Mouse (Mus musculus): ENCODE data around the gene Ppp1ca. TPM values are rescaled to one million over a fixed set of nuclear protein-coding genes. Genes with fewer than 3 reads are reported as not detected.

Ppp1ca gene
- polyA plus RNA-seq, 1 experiment from 2014 or later = 727 TPM

GRCm38 (mm10) chr19:4152445-4153231 lies 39.2 kb upstream of the Ppp1ca start:
- H3K4me3 ChIP-seq (replicated peaks; ENCODE audit: low read length) = no peak overlapping the region
- H3K36me3 ChIP-seq (ENCODE audit: control insufficient read depth, insufficient read depth, low read length) = peaks cover 9% of the 10 kb centered on the region
- no peak for ATAC-seq (ENCODE audit: insufficient read depth, low FRiP score)
- H3K4me1 ChIP-seq (ENCODE audit: control insufficient read depth, insufficient read depth, low read length) = peaks cover 14% of the 10 kb centered on the region
- 90% methylated on average over 8 of the region's 8 CpGs for WGBS
- no peak overlapping the region for H3K9ac ChIP-seq (ENCODE audit: low read length)
- H3K9me3 ChIP-seq (replicated peaks; ENCODE audit: control insufficient read depth, low read length) = no peaks in the 10 kb centered on the region
- no peaks in the 10 kb centered on the region for H3K27me3 ChIP-seq (ENCODE audit: control insufficient read depth, insufficient read depth, low read length)
- H3K27ac ChIP-seq (ENCODE audit: low read length) = no peak overlapping the region
- no peak overlapping the region for H3K4me2 ChIP-seq (ENCODE audit: low read depth, low read length)

DNA sequence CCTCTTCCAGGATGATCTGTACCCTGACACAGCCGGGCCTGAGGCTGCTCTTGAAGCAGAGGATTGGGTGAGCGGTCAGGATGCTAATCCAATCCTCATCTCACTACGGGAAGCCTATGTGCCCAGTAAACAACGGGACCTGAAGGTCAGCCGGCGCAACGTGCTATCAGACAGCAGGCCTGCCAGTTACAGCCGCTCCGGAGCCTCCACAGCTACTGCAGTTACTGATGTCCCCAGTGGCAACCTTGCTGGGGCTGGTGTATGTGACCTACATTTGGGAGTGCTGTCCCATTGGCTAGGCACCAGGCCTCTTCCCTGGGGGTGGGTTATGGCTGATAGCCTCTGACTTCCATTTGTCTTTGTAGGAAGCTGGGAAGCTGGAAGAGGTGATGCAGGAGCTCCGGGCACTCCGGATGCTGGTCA lies 38.6 kb upstream of the Ppp1ca start, which contains the start of gene Ptprcap:
TSS of gene Ptprcap (plus strand) at position 373 of the 423 bp plus-strand sequence.
- ATAC-seq (ENCODE audit: insufficient read depth, low FRiP score) = no peak
- H3K4me2 ChIP-seq (ENCODE audit: low read depth, low read length) = no peak within 1 kb of the TSS
- no peaks in the 10 kb centered on the region for H3K27me3 ChIP-seq (ENCODE audit: control insufficient read depth, insufficient read depth, low read length)
- H3K27ac ChIP-seq (ENCODE audit: low read length) = no peak within 1 kb of the TSS
- H3K4me3 ChIP-seq (replicated peaks; ENCODE audit: low read length) = no peak within 1 kb of the TSS
- H3K36me3 ChIP-seq (ENCODE audit: control insufficient read depth, insufficient read depth, low read length) = peaks cover 9% of the 10 kb centered on the region
- H3K4me1 ChIP-seq (ENCODE audit: control insufficient read depth, insufficient read depth, low read length) = peaks cover 8% of the 10 kb centered on the region
- no peak within 1 kb of the TSS for H3K9ac ChIP-seq (ENCODE audit: low read length)
- no peaks in the 10 kb centered on the region for H3K9me3 ChIP-seq (replicated peaks; ENCODE audit: control insufficient read depth, low read length)
- 67% methylated on average over 11 of the region's 11 CpGs for WGBS

DNA sequence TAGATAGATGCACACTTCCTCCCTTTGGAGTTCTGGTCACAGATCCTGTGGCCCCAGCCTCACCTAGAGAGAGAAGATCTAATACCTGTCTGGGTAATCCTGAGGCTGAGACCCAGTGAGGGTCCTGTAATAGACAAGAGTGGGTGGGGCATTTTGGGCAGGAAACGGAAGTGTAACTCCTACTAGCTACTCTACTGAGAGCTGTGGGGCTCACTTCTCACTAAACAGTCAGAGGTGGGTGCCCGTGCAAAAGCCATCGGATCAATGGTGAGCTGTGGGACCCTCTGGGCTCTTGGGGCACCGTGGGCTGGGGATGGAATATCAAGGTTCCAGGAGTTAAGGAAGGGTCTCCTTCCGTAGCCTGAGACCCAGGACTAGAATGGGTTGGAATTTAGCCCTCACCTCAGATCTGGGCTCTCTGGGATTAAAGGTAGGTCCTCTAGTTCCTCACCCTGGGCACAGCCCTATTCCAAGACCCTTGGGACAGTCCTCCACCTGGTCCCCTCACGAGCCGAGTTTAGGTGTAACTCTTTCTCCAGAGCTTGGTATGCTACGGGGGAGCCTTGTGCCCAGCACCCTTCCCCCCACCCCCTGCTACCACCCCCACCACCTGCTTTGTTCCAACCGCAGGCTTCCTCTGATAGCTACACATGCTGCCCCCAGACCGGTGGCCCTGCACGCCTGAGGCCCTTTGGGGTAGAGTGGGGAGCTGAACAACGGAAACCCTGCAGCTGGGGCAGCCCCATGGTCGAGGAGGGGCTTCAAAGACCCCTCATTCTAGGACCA lies 37.2 kb upstream of the Ppp1ca start:
- WGBS = 71% methylated on average over 13 of the region's 13 CpGs
- H3K36me3 ChIP-seq (ENCODE audit: control insufficient read depth, insufficient read depth, low read length) = peaks cover 9% of the 10 kb centered on the region
- H3K27ac ChIP-seq (ENCODE audit: low read length) = no peak overlapping the region
- H3K4me3 ChIP-seq (replicated peaks; ENCODE audit: low read length) = no peak overlapping the region
- no peak overlapping the region for H3K9ac ChIP-seq (ENCODE audit: low read length)
- H3K4me2 ChIP-seq (ENCODE audit: low read depth, low read length) = no peak overlapping the region
- H3K27me3 ChIP-seq (ENCODE audit: control insufficient read depth, insufficient read depth, low read length) = no peaks in the 10 kb centered on the region
- H3K4me1 ChIP-seq (ENCODE audit: control insufficient read depth, insufficient read depth, low read length) = peaks cover under 1% of the 10 kb centered on the region
- H3K9me3 ChIP-seq (replicated peaks; ENCODE audit: control insufficient read depth, low read length) = no peaks in the 10 kb centered on the region
- no peak for ATAC-seq (ENCODE audit: insufficient read depth, low FRiP score)

- Histone ChIP-seq H3K9me3 (replicated peaks; ENCODE audit: control insufficient read depth, low read length) (no peaks in the 10 kb centered on the region), H3K9ac (ENCODE audit: low read length) (no peak overlapping the region), H3K4me3 (replicated peaks; ENCODE audit: low read length) (no peak overlapping the region), H3K27ac (ENCODE audit: low read length) (no peak overlapping the region), H3K27me3 (ENCODE audit: control insufficient read depth, insufficient read depth, low read length) (no peaks in the 10 kb centered on the region), H3K4me2 (ENCODE audit: low read depth, low read length) (no peak overlapping the region), H3K4me1 (ENCODE audit: control insufficient read depth, insufficient read depth, low read length) (no peaks in the 10 kb centered on the region), H3K36me3 (ENCODE audit: control insufficient read depth, insufficient read depth, low read length) (peaks cover 13% of the 10 kb centered on the region)
- no peak for ATAC-seq (ENCODE audit: insufficient read depth, low FRiP score)
- 78% methylated on average over 6 of the region's 6 CpGs for WGBS
Observed at GRCm38 (mm10) chr19:4155223-4156072, 36.4 kb upstream of the Ppp1ca start.

DNA sequence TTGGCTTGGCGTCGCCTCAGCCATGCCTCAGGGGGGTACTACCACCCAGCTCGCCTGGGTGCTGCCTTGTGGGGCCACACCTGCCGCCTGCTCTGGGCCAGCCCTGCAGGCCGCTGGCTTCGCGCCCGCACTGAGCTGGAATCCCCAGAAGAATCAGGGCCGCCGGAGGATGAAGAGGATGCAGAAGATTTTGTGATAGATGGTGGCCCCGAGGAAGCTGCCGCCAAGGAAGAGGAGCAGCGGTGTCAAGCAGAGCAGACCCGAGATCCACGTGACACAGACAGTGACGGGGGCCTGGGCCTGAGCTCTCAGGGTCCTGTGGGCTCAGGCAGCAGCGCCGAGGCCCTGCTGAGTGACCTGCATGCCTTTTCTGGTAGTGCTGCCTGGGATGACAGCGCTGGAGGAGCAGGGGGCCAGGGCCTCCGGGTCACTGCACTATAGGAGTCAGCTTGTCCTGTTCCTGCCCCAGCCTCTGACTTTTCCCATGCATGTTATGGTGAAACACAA lies 35.7 kb upstream of the Ppp1ca start:
- no peaks in the 10 kb centered on the region for H3K4me1 ChIP-seq (ENCODE audit: control insufficient read depth, insufficient read depth, low read length)
- no peak overlapping the region for H3K9ac ChIP-seq (ENCODE audit: low read length)
- 77% methylated on average over 20 of the region's 20 CpGs for WGBS
- H3K9me3 ChIP-seq (replicated peaks; ENCODE audit: control insufficient read depth, low read length) = no peaks in the 10 kb centered on the region
- no peak overlapping the region for H3K4me3 ChIP-seq (replicated peaks; ENCODE audit: low read length)
- no peak overlapping the region for H3K27ac ChIP-seq (ENCODE audit: low read length)
- peaks cover 7% of the 10 kb centered on the region; the same call in 1 of the 2 replicates for H3K36me3 ChIP-seq (ENCODE audit: control insufficient read depth, insufficient read depth, low read length)
- H3K27me3 ChIP-seq (ENCODE audit: control insufficient read depth, insufficient read depth, low read length) = no peaks in the 10 kb centered on the region
- no peak for ATAC-seq (ENCODE audit: insufficient read depth, low FRiP score)
- no peak overlapping the region for H3K4me2 ChIP-seq (ENCODE audit: low read depth, low read length)

DNA sequence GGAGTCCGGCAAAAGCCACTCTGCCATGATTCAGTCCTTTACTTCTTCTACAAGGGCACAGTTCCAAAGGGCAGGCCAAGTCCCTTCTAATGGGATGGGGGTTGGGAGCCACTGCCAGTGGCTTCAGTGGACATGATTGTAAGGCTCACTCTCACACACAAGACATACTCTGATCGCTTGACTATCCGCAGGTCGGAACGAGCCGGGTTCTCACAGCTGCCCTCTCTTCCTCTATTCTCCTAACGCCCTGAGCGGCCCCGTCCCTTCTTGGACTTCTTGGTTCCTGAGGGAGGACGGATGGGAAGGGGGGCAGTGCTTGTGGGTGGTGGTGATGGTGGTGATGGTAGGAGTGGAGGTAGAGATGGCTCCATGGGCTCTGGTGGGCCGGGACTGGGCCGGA lies 35.1 kb upstream of the Ppp1ca start:
- Histone ChIP-seq H3K9ac (ENCODE audit: low read length) (no peak overlapping the region), H3K36me3 (ENCODE audit: control insufficient read depth, insufficient read depth, low read length) (0 out of 2 replicates have a peak, but pooled peaks cover 4% of the 10 kb centered on the region), H3K4me2 (ENCODE audit: low read depth, low read length) (no peak overlapping the region), H3K4me3 (replicated peaks; ENCODE audit: low read length) (no peak overlapping the region), H3K4me1 (ENCODE audit: control insufficient read depth, insufficient read depth, low read length) (no peaks in the 10 kb centered on the region), H3K27me3 (ENCODE audit: control insufficient read depth, insufficient read depth, low read length) (no peaks in the 10 kb centered on the region), H3K9me3 (replicated peaks; ENCODE audit: control insufficient read depth, low read length) (no peaks in the 10 kb centered on the region), H3K27ac (ENCODE audit: low read length) (no peak overlapping the region)
- WGBS = 90% methylated on average over 12 of the region's 12 CpGs
- ATAC-seq (ENCODE audit: insufficient read depth, low FRiP score) = no peak

GRCm38 (mm10) chr19:4159049-4159448 lies 32.8 kb upstream of the Ppp1ca start:
- Histone ChIP-seq H3K4me3 (replicated peaks; ENCODE audit: low read length) (no peak overlapping the region), H3K36me3 (ENCODE audit: control insufficient read depth, insufficient read depth, low read length) (0 out of 2 replicates have a peak, but pooled peaks cover 4% of the 10 kb centered on the region), H3K4me1 (ENCODE audit: control insufficient read depth, insufficient read depth, low read length) (peaks cover 9% of the 10 kb centered on the region), H3K9ac (ENCODE audit: low read length) (no peak overlapping the region), H3K27ac (ENCODE audit: low read length) (no peak overlapping the region), H3K4me2 (ENCODE audit: low read depth, low read length) (no peak overlapping the region), H3K27me3 (ENCODE audit: control insufficient read depth, insufficient read depth, low read length) (no peaks in the 10 kb centered on the region), H3K9me3 (replicated peaks; ENCODE audit: control insufficient read depth, low read length) (no peaks in the 10 kb centered on the region)
- ATAC-seq (ENCODE audit: insufficient read depth, low FRiP score) = no peak
- 92% methylated on average over 8 of the region's 8 CpGs for WGBS

DNA sequence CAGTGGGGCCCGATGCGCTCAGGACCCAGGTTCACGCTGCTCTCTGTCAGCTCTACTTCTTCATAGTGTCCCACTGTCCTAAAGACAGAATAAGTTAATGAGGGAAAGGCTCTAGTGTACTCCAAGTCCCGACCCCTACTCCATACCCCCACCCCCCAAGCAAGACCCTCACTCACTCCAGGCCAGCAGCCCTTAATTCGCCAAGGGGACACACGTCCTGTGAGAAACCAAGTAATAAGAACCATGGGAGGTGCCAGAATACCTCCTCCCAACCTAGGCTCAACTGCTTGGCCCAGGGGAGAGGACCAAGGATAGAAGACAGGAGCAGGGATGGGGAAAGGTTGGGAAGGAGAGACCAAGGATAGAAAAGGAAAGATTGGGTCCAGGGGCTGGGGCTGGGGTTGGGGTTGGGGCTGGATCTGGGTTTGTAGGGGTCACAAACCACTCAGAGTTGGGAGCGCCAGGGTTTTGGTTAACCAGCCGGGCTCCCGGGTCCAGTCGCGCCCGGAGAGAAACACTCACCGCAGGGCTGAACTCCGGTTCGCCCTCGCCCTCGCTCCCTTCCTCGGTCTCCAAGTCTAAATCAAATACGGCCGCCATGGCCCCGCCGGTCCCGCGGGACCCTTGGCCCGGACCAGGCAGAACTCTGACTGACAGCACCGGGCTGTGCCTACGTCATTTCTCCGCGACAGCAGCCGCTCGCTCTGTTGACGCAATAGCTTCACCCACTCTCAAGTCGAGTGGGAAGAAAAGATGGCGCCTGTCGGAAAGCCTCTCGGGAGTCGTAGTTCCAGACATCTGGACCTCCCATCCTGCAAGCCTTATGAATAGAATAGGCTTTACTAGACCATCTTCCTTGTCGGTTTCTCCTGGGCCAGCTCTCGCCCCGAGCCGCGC lies 29.0 kb upstream of the Ppp1ca start, which contains the start of gene Rps6kb2:
TSS of gene Rps6kb2 (minus strand) at position 709 of the 897 bp plus-strand sequence.
- no peaks in the 10 kb centered on the region for H3K9me3 ChIP-seq (replicated peaks; ENCODE audit: control insufficient read depth, low read length)
- H3K36me3 ChIP-seq (ENCODE audit: control insufficient read depth, insufficient read depth, low read length) = 0 out of 2 replicates have a peak, but pooled peaks cover 4% of the 10 kb centered on the region
- WGBS = 6% methylated on average over 41 of the region's 42 CpGs
- ATAC-seq (ENCODE audit: insufficient read depth, low FRiP score) = peak; percentile 88
- peak within 1 kb of the TSS; percentile 78; the same call in 1 of the 2 replicates for H3K27ac ChIP-seq (ENCODE audit: low read length)
- peaks cover 9% of the 10 kb centered on the region for H3K4me1 ChIP-seq (ENCODE audit: control insufficient read depth, insufficient read depth, low read length)
- H3K4me3 ChIP-seq (replicated peaks; ENCODE audit: low read length) = peak within 1 kb of the TSS; percentile 80
- H3K4me2 ChIP-seq (ENCODE audit: low read depth, low read length) = peak within 1 kb of the TSS; percentile 97
- no peaks in the 10 kb centered on the region for H3K27me3 ChIP-seq (ENCODE audit: control insufficient read depth, insufficient read depth, low read length)
- peak within 1 kb of the TSS; percentile 88 for H3K9ac ChIP-seq (ENCODE audit: low read length)

Measured in stomach, embryonic 16.5 days (tissue).